Mouse (Mus musculus) heart, adult 11 months (tissue): ENCODE data around the gene Gzmg.
"Not testable (repeated sequence)": the region's sequence is repeated elsewhere in the genome, so short reads cannot be mapped to it uniquely, and the experiment has no call there.

Experiments
- DNase-seq: peaks from one replicate; pipeline ENCODE4 v3.0.0; 2022

The Gzmg gene

DNA sequence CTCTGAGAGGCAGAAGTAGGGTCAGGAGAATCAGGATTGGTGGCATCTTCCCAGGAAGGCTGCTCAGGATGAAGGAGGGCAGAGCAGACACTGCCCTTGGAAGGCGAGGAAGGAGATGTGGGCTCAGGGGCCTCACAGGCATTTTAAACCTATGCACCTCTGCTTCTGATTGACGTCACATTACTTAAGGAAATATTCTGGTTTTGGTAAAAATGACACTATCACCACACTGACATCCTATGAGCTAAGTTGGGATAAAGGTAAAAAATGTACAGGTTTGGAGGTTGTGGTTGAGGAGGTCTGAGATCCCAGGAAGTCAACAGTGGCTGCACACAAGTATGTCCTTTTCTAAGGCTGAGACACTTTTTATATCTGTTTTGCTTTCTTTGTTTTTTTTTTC lies at the start of gene Gzmg:
TSS of gene Gzmg (minus strand) at position 101 of the 400 bp plus-strand sequence.
- DNase-seq: not testable (repeated sequence)

DNA sequence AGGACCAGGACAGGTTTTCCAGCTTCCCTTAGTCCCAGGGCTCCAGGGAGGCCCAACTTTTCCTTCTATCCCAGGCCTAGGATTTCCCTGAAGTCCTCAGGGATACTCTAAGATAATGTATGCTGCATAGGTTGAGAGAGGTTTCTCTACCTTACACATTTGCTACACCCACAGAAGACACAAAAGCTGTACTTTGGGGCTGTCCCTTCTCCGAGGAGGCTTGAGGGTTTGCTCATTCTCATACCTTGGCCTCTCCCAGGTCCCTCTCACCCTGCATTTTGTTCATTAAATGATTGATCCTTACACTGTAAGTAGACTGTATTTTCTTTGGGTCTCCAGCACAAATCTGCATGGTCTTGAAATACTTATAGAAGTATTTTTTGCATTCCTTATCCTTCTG lies 46.2 kb upstream of the Gzmg start:
- peak; percentile 64 for DNase-seq

DNA sequence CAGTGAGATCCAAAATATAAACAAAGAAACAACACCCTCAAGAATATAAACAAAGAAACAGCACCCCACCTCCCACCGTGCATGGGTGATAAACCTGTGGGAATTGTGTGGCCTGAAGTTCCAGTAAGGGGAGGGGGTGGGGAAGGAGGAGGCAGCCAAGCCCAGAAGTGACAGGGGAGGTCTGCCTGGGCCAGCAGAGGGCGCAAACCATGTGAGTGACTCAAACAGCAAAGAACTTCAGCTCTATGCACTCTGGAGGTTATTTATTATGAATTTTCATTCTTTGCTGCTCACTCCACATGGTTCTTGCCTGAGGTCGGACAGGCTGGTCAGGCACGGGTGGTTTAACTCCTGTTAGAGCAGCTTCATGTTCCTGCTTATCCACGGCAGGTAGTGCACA lies 45.6 kb upstream of the Gzmg start:
- peak; percentile 64 for DNase-seq

DNA sequence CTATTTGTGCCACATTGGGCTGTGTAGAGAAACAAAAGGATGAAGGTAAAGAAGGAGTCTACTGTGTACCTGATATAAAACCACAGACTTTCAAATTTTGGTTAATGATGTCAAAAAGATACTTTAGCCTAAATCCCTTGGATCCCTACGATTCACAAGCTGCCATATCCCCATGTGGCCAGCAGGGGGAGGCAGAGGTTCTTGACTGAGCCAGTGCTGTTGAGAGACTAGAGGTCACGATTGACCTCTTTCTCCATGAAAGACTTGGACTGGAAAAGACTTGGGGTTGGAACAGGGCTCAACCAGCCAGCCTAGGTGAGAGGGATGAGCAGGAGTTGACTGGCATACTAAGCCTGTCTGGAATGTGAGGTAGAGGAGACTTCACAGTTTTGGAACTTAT lies 44.6 kb upstream of the Gzmg start:
- DNase-seq: peak; percentile 73

DNA sequence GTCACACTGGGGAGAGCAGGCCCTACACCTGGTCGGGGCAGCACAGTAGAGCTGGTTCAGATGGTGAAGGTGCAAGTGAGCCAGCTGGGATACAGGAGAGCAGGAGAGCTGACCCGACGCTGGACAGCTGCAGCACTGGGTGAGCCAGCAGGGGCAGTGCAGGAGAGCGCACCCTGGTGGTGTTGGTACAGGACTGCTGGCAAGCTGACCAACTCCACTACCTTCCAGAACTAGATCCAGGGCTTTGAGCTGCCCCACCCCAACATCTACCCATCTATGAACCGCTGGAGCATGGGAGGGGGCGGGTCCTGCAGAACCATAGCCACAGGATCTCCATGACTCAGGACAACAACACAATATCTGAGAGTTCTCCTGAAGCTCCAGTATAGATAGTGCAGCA lies 27.6 kb upstream of the Gzmg start:
- DNase-seq: peak; percentile 68

DNA sequence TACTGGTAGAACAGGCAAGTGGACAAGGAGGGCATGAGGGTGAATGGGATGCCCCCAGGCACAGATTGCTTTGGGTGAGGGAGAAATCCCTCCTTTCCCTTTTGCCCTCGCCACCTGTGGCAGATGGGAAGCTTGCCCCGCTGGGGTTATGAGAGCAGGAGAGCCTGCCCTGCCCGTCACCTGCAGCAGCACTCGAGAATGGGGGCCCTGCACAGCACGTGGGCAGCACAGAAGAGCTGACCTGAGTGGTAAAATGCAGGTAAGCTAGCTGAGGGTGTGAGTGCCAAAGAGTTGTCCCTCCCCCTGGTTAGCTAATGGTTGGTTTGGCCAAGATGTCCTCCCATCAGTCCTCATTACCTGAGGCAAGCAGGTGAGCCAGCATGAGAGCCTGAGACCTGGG lies 27.1 kb upstream of the Gzmg start:
- peak; percentile 70 for DNase-seq

DNA sequence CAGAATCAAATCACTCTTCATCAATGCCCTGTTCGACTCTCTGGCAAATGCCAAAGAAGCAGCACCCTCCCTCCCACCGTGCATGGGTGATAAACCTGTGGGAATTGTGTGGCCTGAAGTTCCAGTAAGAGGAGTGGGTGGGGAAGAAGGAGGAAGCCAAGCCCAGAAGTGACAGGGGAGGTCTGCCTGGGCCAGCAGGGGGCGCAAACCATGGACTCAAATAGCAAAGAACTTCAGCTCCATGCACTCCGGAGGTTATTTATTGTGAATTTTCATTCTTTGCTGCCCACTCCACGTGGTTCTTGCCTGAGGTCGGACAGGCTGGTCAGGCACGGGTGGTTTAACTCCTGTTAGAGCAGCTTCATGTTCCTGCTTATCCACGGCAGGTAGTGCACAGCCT lies 18.3 kb upstream of the Gzmg start:
- peak; percentile 79 for DNase-seq

DNA sequence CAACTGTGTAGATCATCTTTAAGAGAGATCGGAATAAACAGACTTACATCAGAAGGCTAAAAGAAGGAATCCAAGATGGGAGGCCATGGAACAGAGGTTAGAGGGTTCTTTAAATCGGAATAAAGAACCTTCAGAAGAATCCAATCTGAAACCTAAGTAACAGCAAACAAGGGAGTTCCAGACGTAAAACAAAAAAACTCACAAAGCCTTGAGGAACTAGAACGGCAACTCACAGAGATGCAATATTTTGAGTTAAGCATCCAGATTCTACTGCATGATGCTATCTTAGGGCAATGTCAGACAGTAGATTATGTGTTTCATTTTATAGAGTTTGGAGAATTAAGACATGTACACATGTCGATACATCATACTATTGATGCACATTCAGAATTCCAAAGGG lies 15.1 kb upstream of the Gzmg start, which contains the start of gene Gzmn:
TSS of gene Gzmn (minus strand) at position 101 of the 400 bp plus-strand sequence.
- DNase-seq: no peak

DNA sequence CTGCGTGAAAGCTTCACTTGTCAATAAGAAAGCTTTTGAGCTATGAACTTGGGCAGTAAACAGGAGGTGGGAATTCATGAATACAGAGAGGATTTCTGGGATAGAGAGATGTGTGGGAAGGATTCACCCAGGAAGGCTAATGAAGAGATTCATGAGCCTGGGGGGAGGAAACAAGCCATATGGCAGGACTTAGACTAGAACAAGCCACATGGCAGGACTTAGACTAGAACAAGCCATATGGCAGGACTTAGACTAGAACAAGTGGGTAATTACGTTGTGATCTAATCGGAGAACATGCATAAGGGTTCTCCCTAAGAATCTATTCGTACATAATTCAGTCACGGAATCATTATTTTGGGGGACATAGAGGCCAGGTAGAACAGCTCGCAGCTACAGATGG lies 14.0 kb upstream of the Gzmg start:
- DNase-seq: no peak

DNA sequence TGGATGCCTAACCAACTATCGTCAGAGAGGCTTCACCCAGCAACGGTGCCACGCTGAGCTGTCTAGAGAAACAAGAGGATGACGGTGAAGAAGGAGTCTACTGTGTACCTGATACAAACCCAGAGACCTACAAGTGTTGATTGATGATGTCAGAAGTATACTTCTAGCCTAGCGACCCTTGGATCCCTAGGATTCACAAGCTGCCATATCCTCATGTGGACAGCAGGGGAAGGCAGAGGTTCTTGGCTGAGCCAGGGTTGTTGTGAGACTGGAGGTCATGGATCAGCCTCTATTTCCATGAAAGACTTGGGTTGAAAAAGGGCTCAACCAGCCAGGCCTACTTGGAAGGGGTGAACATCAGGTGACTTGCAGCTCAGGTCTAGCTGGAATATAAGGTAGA lies 13.4 kb upstream of the Gzmg start:
- no peak for DNase-seq

DNA sequence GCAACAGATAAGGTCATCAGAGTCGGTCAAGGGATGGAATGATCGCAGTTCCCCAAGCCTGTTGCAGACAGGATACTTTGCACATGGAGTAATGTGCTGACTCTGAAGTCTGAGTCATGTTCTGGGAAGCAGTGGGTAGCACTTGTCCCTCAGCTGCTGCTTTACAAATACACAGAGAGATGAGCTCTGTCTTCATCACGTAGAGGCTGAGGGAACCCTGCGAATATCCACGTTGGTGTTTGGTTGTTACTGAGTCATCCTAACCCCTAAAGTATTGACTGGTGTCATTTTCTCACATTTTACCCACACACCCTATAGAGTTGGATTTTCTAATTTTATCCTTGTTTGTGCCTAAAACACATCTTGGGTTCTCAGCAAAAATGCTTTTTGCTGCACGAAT lies 8.6 kb upstream of the Gzmg start:
- no peak for DNase-seq

DNA sequence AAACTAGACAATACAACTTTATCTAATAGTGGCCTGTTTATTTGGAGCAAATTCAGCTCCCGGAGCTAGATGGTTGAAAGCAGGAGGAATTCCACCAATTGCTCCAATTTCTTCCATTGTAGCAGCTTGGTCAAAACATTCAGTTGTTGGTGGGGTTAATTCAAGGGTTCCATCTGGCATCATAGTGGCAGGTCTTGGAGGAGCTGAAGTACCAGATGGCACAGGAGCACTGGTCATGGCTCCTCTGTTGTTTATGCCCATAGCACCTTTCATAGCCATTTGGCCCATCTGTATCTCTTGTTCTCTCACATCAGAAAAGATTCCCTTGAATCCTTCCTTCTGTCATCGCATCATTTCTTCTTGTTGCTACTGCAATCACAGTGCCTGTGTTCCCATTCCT lies 2.7 kb upstream of the Gzmg start:
- no peak for DNase-seq

DNA sequence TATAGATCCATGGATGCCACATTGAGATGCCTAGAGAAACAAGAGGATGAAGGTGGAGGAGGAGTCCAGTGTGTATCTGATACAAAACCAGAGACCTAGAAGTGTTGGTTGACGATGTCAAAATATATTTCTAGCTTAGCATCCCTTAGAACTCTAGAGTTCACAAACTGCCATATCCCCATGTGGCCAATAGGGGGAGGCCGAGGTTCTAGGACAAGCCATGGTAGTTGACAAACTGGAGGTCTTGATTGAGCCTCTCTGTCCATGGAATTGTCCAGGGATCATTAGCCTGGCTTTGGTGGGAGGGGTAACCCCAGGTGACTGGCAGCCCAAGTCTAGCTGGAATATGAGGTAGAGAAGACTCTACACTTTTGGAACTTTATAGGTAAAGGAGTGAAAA lies 4.0 kb downstream of the Gzmg start:
- peak; percentile 79 for DNase-seq

DNA sequence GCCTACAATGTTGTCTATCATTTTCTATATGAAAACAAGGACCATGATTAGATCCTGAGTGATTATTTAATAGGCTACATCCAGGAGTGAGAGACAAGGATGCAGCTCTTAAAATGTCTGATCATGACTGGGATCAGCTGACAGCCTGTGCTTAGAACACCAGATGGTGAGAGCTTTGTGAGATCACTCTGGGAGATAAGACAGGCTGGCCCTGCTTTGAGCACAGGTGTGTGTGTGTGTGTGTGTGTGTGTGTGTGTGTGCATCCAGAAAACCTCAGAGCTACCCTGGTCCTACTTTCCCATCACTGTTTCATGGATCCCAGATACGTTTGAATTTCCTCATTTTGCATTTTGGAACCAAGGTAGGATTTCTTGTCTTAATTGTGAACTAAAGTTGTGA lies 25.7 kb downstream of the Gzmg start:
- peak; percentile 46 for DNase-seq

DNA sequence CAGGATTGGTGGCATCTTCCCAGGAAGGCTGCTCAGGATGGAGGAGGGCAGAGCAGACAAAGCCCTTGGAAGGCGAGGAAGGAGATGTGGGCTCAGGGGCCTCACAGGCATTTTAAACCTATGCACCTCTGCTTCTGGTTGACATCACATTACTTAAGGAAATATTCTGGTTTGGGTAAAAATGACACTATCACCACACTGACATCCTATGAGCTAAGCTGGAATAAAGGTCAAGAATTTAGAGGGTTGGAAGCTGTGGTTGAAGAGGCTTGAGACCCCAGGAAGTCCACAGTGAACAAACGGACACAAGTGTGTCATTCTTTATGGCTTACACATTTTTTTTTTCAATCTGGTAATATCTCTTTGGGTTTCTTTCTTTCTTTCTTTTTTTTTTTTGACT lies 26.9 kb downstream of the Gzmg start, which contains the start of gene Gzmd:
TSS of gene Gzmd (minus strand) at position 101 of the 400 bp plus-strand sequence.
- DNase-seq: not testable (repeated sequence)

DNA sequence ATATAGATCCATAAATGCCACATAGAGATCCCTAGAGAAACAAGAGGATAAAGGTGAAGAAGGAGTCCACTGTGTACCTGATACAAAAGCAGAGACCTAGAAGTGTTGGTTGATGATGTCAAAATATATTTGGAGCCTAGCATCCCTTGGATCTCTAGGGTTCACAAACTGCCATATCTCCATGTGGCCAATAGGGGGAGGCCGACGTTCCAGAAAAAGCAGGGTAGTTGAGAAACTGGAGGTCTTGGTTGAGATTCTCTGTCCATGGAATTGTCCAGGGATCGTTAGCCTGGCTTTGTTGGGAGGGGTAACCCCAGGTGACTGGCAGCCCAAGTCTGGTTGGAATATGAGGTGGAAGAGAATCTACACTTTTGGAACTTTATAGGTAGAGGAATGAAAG lies 31.0 kb downstream of the Gzmg start:
- no peak for DNase-seq

DNA sequence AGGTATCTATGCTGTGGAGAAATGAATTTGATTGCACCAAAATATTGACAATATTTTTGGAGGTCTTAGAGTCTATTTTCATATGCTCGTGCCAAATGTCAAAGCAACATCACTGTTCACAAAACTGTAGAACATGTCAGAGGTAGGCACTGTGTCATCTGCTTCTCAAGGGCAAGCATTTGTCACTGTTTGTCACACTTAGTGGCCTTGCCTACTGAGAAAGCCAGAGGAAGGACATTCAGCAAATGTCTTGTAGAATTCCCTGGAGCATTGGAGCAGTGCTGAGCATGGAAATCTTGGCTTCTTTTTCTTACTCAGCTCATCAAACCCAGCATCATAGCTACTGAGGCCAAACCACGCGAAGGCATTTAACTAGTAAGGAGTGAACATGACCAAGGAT lies 35.9 kb downstream of the Gzmg start:
- no peak for DNase-seq

DNA sequence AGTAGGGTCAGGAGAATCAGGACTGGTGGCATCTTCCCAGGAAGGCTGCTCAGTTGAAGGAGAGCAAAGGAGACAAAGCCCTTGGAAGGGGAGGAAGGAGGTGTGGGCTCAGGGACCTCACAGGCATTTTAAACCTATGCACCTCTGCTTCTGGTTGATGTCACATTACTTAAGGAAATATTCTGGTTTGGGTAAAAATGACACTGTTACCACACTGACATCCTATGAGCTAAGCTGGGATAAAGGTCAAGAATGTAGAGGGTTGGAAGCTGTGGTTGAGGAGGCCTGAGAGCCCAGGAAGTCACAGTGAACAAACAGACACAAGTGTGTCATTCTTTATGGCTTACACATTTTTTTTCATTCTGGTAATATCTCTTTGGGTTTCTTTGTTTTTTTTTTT lies 38.9 kb downstream of the Gzmg start, which contains the start of gene Gzme:
TSS of gene Gzme (minus strand) at position 101 of the 400 bp plus-strand sequence.
- DNase-seq: peak; percentile 4

DNA sequence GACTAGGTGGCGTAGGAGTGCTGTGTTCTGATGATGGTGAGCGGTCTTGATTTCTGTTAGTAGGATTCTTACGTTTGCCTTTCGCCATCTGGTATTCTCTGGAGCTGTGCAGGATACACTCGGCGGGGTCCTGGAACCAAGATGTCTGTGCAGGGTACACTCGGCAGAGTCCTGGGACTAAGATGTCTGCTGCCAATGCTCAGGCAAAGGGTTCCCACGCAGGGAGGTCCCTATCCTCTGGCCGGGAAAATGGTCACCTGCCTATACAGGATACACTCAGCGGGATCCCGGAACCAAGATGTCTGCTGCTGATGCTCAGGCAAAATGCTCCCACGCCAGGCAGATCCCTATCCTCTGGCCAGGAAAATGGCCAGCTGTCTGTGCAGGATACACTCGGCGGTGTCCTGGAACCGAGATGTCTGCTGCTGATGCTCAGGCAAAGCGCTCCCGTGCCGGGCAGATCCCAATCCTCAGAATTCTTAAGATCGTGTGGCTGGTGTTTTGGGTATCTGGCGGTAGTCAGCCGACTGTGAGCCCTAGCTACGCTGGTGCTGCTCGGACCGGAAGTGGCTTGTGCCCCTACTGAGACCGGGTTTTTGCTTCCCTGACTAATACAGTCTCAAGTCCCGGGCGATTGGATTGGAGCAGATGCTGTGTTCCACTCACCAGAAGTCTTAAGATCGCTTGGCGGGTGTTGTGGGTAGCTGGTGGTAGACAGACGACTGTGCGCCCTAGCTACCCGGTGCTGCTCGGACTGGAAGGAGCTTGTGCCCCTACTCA lies 43.7 kb downstream of the Gzmg start:
- peak; percentile 68 for DNase-seq
